Mouse (Mus musculus): ENCODE data around the gene Tspan11. TPM values are rescaled to one million over a fixed set of nuclear protein-coding genes. Genes with fewer than 3 reads are reported as not detected.

Tspan11 gene
- 14.5 and 17.1 TPM in 2 replicates for polyA plus RNA-seq (2016; fragmentation: Nextera tagmentation; extraction: Ambion mirVana)

DNA sequence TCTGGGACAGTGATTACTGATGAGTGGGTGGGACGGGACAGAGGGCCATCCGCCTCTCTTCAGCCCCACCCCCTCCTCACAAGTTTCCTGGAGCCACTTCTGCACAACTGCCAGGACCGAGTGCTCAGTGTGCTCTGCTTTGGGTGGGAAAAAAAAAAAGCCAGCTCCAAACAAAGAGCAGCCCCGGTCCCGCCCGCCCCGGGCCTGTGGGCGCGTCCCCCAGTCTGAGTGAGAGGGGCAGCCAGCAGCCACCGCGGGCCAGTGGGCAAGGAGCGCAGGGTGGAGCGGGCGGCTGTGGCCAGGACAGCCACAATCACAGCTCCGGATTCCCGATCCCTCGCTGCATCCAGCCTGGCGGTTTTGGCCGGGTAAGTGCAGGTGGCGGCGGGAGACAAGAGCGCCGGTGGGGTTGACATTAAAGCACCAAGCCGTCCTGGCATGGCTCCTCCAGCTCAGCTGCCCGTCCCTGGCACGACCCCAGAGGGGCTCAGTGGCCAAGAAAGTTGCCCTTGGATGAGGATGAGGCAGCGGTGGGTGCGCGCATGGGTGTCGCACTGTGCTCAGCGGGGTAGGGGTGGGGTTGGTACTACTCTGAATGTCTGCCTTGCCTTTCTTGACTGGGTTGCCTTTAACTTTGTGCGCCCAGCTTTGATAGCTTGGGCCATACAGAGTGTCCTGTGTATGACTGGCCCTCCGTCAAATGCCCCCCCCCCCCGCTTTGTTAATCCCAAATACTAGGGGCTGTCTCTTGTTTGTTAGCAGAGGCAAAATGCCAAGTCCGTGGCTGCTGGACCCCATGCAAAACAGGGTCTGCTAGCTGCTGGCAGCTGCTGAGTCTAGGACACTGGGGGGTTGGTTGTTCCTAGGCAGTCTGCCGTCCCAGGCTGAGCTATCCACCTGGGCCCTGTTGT, at the start of gene Tspan11:
Tspan11 (plus strand) TSS at position 79 of the 911 bp plus-strand sequence.
- H3K4me1 ChIP-seq: peaks cover 38% of the 10 kb centered on the region
- peak; percentile 88 for ATAC-seq (ENCODE audit: low FRiP score, low read depth)

GRCm38 (mm10) chr6:127837910-127838309, 49.5 kb upstream of the Tspan11 start:
- ATAC-seq (ENCODE audit: low FRiP score, low read depth): no peak
- H3K9me3 ChIP-seq: no peaks in the 10 kb centered on the region
- H3K4me1 ChIP-seq: no peaks in the 10 kb centered on the region
- WGBS: 93% methylated on average over 4 of the region's 4 CpGs
- no peak overlapping the region for H3K4me3 ChIP-seq
- H3K27me3 ChIP-seq: no peaks in the 10 kb centered on the region
- H3K4me2 ChIP-seq (replicated peaks): no peak overlapping the region
- H3K36me3 ChIP-seq: no peaks in the 10 kb centered on the region
- H3K9ac ChIP-seq (replicated peaks): no peak overlapping the region
- no peak overlapping the region for H3K27ac ChIP-seq (replicated peaks)

More for the DNA sequence above, at the start of gene Tspan11:
- 1% methylated on average over 36 of the region's 36 CpGs for WGBS
- peak within 1 kb of the TSS; percentile 78 for H3K27ac ChIP-seq (replicated peaks)
- peak within 1 kb of the TSS; percentile 53 for H3K4me3 ChIP-seq
- H3K9ac ChIP-seq (replicated peaks): peak within 1 kb of the TSS; percentile 73
- peaks cover 5% of the 10 kb centered on the region; the same call in 1 of the 2 replicates for H3K27me3 ChIP-seq
- H3K4me2 ChIP-seq (replicated peaks): peak within 1 kb of the TSS; percentile 79
- H3K36me3 ChIP-seq: no peaks in the 10 kb centered on the region
- H3K9me3 ChIP-seq: no peaks in the 10 kb centered on the region

- Histone ChIP-seq H3K27me3 (no peaks in the 10 kb centered on the region), H3K9ac (replicated peaks) (no peak overlapping the region), H3K4me3 (no peak overlapping the region), H3K4me1 (no peaks in the 10 kb centered on the region), H3K4me2 (replicated peaks) (no peak overlapping the region), H3K27ac (replicated peaks) (no peak overlapping the region), H3K36me3 (no peaks in the 10 kb centered on the region), H3K9me3 (no peaks in the 10 kb centered on the region)
- ATAC-seq (ENCODE audit: low FRiP score, low read depth): no peak
- WGBS: 77% methylated on average over 2 of the region's 2 CpGs
Measured at GRCm38 (mm10) chr6:127839538-127839937, 47.9 kb upstream of the Tspan11 start.

DNA sequence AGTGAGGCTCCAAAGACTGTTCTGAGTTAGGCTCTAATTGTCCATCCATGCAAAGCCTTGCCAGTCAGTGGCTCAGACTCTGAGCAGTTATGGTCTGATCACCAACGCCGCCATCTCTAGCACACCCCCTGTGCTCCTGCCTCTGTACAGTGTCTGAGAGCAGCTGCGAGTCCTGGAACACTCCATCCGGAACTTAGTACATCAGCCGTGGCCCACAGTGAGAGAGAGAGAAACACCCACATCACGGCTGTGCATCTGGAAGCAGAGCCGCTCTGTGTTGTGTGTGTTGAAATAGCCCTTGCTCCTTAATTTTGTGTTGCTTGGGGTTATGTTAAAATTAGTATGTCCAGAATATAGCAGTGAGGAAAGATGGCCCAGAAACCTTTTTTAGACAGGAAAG, 47.2 kb upstream of the Tspan11 start:
- Histone ChIP-seq H3K4me1 (no peaks in the 10 kb centered on the region), H3K36me3 (no peaks in the 10 kb centered on the region), H3K27me3 (no peaks in the 10 kb centered on the region), H3K9me3 (no peaks in the 10 kb centered on the region), H3K9ac (replicated peaks) (no peak overlapping the region), H3K4me3 (no peak overlapping the region), H3K27ac (replicated peaks) (no peak overlapping the region), H3K4me2 (replicated peaks) (no peak overlapping the region)
- 84% methylated on average over 7 of the region's 7 CpGs for WGBS
- no peak for ATAC-seq (ENCODE audit: low FRiP score, low read depth)

DNA sequence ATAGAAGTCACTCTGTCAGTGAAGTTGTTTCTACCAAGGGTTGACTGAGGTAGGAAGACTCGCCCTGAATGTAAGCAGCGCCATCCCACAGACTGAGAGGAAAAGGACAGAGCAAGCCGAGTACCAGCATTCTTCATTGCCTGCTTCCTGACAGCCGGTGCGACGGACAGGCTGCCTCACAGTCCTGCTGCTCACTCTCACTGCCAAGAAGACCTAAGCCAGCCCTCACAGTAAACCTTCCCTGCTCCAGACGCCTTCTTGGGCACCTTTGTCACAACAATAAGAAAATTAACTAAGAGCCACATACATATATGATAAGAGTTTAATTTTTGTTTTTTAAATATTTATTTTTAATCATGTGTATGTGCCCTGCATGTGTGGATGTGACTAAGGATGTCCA, 46.1 kb upstream of the Tspan11 start:
- Histone ChIP-seq H3K9me3 (no peaks in the 10 kb centered on the region), H3K9ac (replicated peaks) (no peak overlapping the region), H3K27me3 (no peaks in the 10 kb centered on the region), H3K4me1 (no peaks in the 10 kb centered on the region), H3K36me3 (no peaks in the 10 kb centered on the region), H3K4me2 (replicated peaks) (no peak overlapping the region), H3K27ac (replicated peaks) (no peak overlapping the region), H3K4me3 (no peak overlapping the region)
- ATAC-seq (ENCODE audit: low FRiP score, low read depth): no peak
- WGBS: 77% methylated on average over 7 of the region's 7 CpGs

DNA sequence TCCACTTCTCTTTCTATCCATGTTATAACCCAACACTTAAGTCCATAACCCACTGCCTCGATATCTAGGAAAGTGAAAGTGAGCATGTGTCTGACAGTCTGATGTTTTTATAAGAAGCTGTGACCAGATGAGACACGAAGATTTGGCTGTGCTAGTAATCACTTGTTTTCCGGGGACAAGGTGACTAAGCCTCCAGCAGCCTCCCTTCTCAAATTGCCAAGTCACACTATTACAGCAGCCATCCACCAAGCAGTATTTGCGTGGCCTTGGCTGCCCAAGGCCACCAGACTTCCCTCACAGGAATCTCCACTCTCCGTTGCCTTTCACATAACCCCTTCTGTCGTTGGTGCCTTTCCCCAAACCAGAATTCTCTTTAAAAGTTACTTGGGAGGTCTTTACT, 40.9 kb upstream of the Tspan11 start:
- no peaks in the 10 kb centered on the region for H3K4me1 ChIP-seq
- ATAC-seq (ENCODE audit: low FRiP score, low read depth): no peak
- H3K27me3 ChIP-seq: no peaks in the 10 kb centered on the region
- no peaks in the 10 kb centered on the region for H3K9me3 ChIP-seq
- WGBS: 85% methylated on average over 6 of the region's 6 CpGs
- no peak overlapping the region for H3K4me2 ChIP-seq (replicated peaks)
- H3K4me3 ChIP-seq: no peak overlapping the region
- H3K36me3 ChIP-seq: no peaks in the 10 kb centered on the region
- H3K27ac ChIP-seq (replicated peaks): no peak overlapping the region
- no peak overlapping the region for H3K9ac ChIP-seq (replicated peaks)

DNA sequence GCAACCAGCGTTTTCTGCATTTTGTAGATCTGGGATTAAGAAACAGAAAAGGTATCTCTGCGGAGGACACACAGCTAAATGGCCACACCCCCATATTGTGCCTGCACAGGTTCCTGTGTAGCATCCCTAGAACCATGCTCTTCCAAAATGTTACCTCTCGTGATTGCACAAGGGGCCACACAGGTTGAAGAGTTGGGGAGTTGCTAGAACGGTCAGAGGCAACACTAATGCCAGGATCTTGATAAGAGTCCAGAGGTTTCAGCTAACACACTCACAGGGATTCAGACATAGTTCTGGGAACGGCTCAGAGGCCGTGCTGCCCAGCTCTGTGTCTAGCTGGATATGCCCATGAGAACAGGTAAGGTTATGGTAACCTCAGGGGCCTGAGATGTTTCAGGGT, 37.9 kb upstream of the Tspan11 start:
- Histone ChIP-seq H3K4me3 (no peak overlapping the region), H3K4me1 (peaks cover 14% of the 10 kb centered on the region), H3K27ac (replicated peaks) (no peak overlapping the region), H3K36me3 (no peaks in the 10 kb centered on the region), H3K9me3 (no peaks in the 10 kb centered on the region), H3K9ac (replicated peaks) (no peak overlapping the region), H3K27me3 (no peaks in the 10 kb centered on the region), H3K4me2 (replicated peaks) (no peak overlapping the region)
- WGBS: 86% methylated on average over 6 of the region's 6 CpGs
- no peak for ATAC-seq (ENCODE audit: low FRiP score, low read depth)

DNA sequence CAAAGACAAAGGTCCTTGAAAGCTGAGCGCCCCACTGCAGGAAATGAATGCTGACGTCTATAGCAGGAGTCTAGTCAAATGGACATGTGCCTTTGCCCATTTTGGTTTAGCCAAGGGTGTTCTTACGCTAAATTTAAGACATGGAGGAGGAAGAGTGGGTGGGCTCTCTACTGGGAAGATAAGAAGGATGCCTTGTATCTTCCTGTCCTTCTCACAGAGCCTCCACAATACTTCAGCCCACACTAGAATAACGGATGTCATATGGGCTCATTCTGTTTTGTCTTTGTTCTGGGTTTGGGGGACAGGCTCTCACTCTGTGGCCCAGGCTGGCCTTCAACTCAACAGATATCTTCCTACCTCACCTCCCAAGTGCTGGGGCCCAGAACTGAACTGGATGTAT, 35.8 kb upstream of the Tspan11 start:
- no peak overlapping the region for H3K27ac ChIP-seq (replicated peaks)
- H3K9me3 ChIP-seq: no peaks in the 10 kb centered on the region
- no peak overlapping the region for H3K4me3 ChIP-seq
- WGBS: 90% methylated on average over 4 of the region's 4 CpGs
- H3K4me2 ChIP-seq (replicated peaks): no peak overlapping the region
- no peak overlapping the region for H3K9ac ChIP-seq (replicated peaks)
- H3K27me3 ChIP-seq: no peaks in the 10 kb centered on the region
- peaks cover 31% of the 10 kb centered on the region for H3K4me1 ChIP-seq
- ATAC-seq (ENCODE audit: low FRiP score, low read depth): no peak
- H3K36me3 ChIP-seq: no peaks in the 10 kb centered on the region

GRCm38 (mm10) chr6:127853241-127853640, 34.1 kb upstream of the Tspan11 start:
- no peak for ATAC-seq (ENCODE audit: low FRiP score, low read depth)
- Histone ChIP-seq H3K27ac (replicated peaks) (no peak overlapping the region), H3K36me3 (no peaks in the 10 kb centered on the region), H3K27me3 (no peaks in the 10 kb centered on the region), H3K4me2 (replicated peaks) (no peak overlapping the region), H3K4me1 (peaks cover 31% of the 10 kb centered on the region), H3K9me3 (no peaks in the 10 kb centered on the region), H3K4me3 (no peak overlapping the region), H3K9ac (replicated peaks) (no peak overlapping the region)
- 94% methylated on average over 7 of the region's 7 CpGs for WGBS

GRCm38 (mm10) chr6:127853771-127854687, 33.4 kb upstream of the Tspan11 start:
- no peak for ATAC-seq (ENCODE audit: low FRiP score, low read depth)
- Histone ChIP-seq H3K27ac (replicated peaks) (0 out of 2 replicates have a peak overlapping the region, but pooled peaks have one; percentile 0), H3K4me3 (no peak overlapping the region), H3K4me2 (replicated peaks) (peak overlapping the region; percentile 12; the same call in 1 of the 2 replicates), H3K36me3 (no peaks in the 10 kb centered on the region), H3K4me1 (peaks cover 31% of the 10 kb centered on the region), H3K27me3 (no peaks in the 10 kb centered on the region), H3K9me3 (no peaks in the 10 kb centered on the region), H3K9ac (replicated peaks) (no peak overlapping the region)
- WGBS: 29% methylated on average over 16 of the region's 16 CpGs

DNA sequence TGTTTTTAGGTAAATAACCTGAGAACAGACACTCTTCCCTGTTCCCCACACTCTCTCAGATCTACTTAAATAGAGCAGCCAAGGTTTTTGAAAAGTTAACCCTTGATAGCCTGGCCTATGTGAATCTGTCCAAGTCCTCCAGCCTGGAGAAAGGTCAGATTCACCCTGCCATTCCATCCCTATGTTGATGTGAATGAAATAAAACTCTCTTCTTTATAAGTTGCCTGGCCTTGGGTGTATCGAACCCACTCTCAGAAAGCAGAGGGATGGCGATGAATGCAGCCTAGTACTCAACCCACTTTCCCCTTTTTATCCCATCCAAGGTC, 32.7 kb upstream of the Tspan11 start:
- 90% methylated on average over 2 of the region's 2 CpGs for WGBS
- no peaks in the 10 kb centered on the region for H3K9me3 ChIP-seq

More for the DNA sequence above, 32.7 kb upstream of the Tspan11 start:
- Histone ChIP-seq H3K27ac (replicated peaks) (0 out of 2 replicates have a peak overlapping the region, but pooled peaks have one; percentile 0), H3K36me3 (no peaks in the 10 kb centered on the region), H3K9ac (replicated peaks) (no peak overlapping the region), H3K4me3 (no peak overlapping the region), H3K4me2 (replicated peaks) (no peak overlapping the region), H3K27me3 (no peaks in the 10 kb centered on the region), H3K4me1 (peaks cover 31% of the 10 kb centered on the region)
- no peak for ATAC-seq (ENCODE audit: low FRiP score, low read depth)
